In genomic region chr10:83359451-83359850, GRCm38 (mm10) we compare ENCODE assay signal across 8 mouse cellular contexts. TPM values are rescaled to one million over a fixed set of nuclear protein-coding genes. Genes with fewer than 3 reads are reported as not detected.
DNase-seq lines count a peak whose midpoint lies in the region; ATAC-seq and TF ChIP-seq lines count a peak whose summit lies in the region.

No protein-coding gene starts in this region.

- TF ChIP-seq CTCF in ES-Bruce4 (IDR thresholded peaks at IDR 0.05; ENCODE audit: low read depth, low read length) = no peak
- TF ChIP-seq CTCF in liver, postnatal 0 days (IDR thresholded peaks at IDR 0.05; ENCODE audit: low read depth) = no peak

- 0 out of 2 replicates have a peak overlapping the region, but pooled peaks have one; percentile 33 for H3K9ac ChIP-seq in ES-Bruce4 (ENCODE audit: low read depth, poor library complexity, severe bottlenecking)
- H3K9ac ChIP-seq in hindbrain, embryonic 15.5 days = peak overlapping the region; percentile 25; the same call in 1 of the 2 replicates
- H3K9ac ChIP-seq in liver, postnatal 0 days (replicated peaks) = no peak overlapping the region

- TF ChIP-seq POLR2A in ES-Bruce4 (IDR thresholded peaks at IDR 0.05; ENCODE audit: insufficient read depth, low read length) = no peak

- H3K27ac ChIP-seq in ES-Bruce4 (ENCODE audit: insufficient read depth, low read length) = no peak overlapping the region
- H3K27ac ChIP-seq in hindbrain, embryonic 15.5 days (replicated peaks) = peak overlapping the region; percentile 80
- peak overlapping the region; percentile 67 for H3K27ac ChIP-seq in liver, postnatal 0 days (ENCODE audit: low read depth)

- H3K4me3 ChIP-seq in erythroblast, embryonic 14.5 days (replicated peaks) = peak overlapping the region; percentile 96
- H3K4me3 ChIP-seq in ES-Bruce4 (ENCODE audit: low read depth, low read length) = no peak overlapping the region; the same call in 1 of the 2 replicates
- H3K4me3 ChIP-seq in hindbrain, embryonic 15.5 days = peak overlapping the region; percentile 70
- H3K4me3 ChIP-seq in liver, postnatal 0 days (ENCODE audit: low read depth, low read length) = peak overlapping the region; percentile 85

- DNase-seq in liver, postnatal 0 days = no peak
- no peak for DNase-seq in cerebellum, postnatal 36 days
- no peak for DNase-seq in adrenal gland, adult 8-10 months
- DNase-seq in retina, embryonic 14.5 days (ENCODE audit: low spot score) = no peak

- H3K27me3 ChIP-seq in erythroblast, embryonic 14.5 days (ENCODE audit: control insufficient read depth) = no peaks in the 10 kb centered on the region
- no peaks in the 10 kb centered on the region for H3K27me3 ChIP-seq in ES-Bruce4 (ENCODE audit: control insufficient read depth, insufficient read depth, low read length, poor library complexity, severe bottlenecking)
- H3K27me3 ChIP-seq in hindbrain, embryonic 15.5 days = no peaks in the 10 kb centered on the region
- H3K27me3 ChIP-seq in liver, postnatal 0 days (ENCODE audit: insufficient read depth, low read length) = no peaks in the 10 kb centered on the region

- peak overlapping the region; percentile 88 for H3K4me2 ChIP-seq in hindbrain, embryonic 15.5 days
- peak overlapping the region; percentile 85 for H3K4me2 ChIP-seq in liver, postnatal 0 days (ENCODE audit: low read depth, low read length)

- H3K36me3 ChIP-seq in erythroblast, embryonic 14.5 days (ENCODE audit: control insufficient read depth) = peaks cover 22% of the 10 kb centered on the region
- H3K36me3 ChIP-seq in ES-Bruce4 (ENCODE audit: control insufficient read depth, insufficient read depth, low read length, poor library complexity, severe bottlenecking) = peaks cover 20% of the 10 kb centered on the region
- H3K36me3 ChIP-seq in hindbrain, embryonic 15.5 days = peaks cover 19% of the 10 kb centered on the region
- peaks cover 11% of the 10 kb centered on the region for H3K36me3 ChIP-seq in liver, postnatal 0 days (replicated peaks; ENCODE audit: insufficient read depth, low read length)

- no peaks in the 10 kb centered on the region for H3K9me3 ChIP-seq in erythroblast, embryonic 14.5 days (ENCODE audit: control insufficient read depth, low read length)
- H3K9me3 ChIP-seq in ES-Bruce4 (replicated peaks; ENCODE audit: control insufficient read depth, insufficient read depth, low read length, poor library complexity, severe bottlenecking) = no peaks in the 10 kb centered on the region; the same call in 1 of the 2 replicates
- no peaks in the 10 kb centered on the region for H3K9me3 ChIP-seq in hindbrain, embryonic 15.5 days
- H3K9me3 ChIP-seq in liver, postnatal 0 days (ENCODE audit: low read length) = no peaks in the 10 kb centered on the region

- no peak for ATAC-seq in erythroblast, adult 5-6 weeks (replicated peaks; ENCODE audit: low FRiP score, poor library complexity, severe bottlenecking)
- no peak for ATAC-seq in hindbrain, embryonic 15.5 days (ENCODE audit: low FRiP score, low read depth)
- ATAC-seq in liver, postnatal 0 days = 0 out of 2 replicates have a peak, but pooled peaks have one; percentile 13

- H3K4me1 ChIP-seq in erythroblast, embryonic 14.5 days (ENCODE audit: control insufficient read depth) = peaks cover 42% of the 10 kb centered on the region
- H3K4me1 ChIP-seq in ES-Bruce4 (ENCODE audit: control insufficient read depth, insufficient read depth, low read length) = no peaks in the 10 kb centered on the region
- H3K4me1 ChIP-seq in hindbrain, embryonic 15.5 days (replicated peaks) = peaks cover 23% of the 10 kb centered on the region
- H3K4me1 ChIP-seq in liver, postnatal 0 days (ENCODE audit: insufficient read depth) = peaks cover 18% of the 10 kb centered on the region

- 87% methylated on average over 4 of the region's 4 CpGs for WGBS in hindbrain, embryonic 15.5 days
- WGBS in liver, postnatal 0 days (ENCODE audit: insufficient replicate concordance) = 59% methylated on average over 4 of the region's 4 CpGs

- no peak for TF ChIP-seq EP300 in ES-Bruce4 (IDR thresholded peaks at IDR 0.05; ENCODE audit: insufficient read depth, low read depth, low read length)
- TF ChIP-seq EP300 in liver, postnatal 0 days (IDR thresholded peaks at IDR 0.05; ENCODE audit: low read depth) = no peak

RNA-seq across cellular contexts. Expression of gene D10Wsu102e, which starts 0.6 kb away (rescaled TPM):
- 0.01 TPM in 2 replicates for polyA plus RNA-seq in erythroblast, embryonic 14.5 days (2012)
- 0.19 and 0.21 TPM in 2 replicates for total RNA-seq in erythroblast, adult 5-6 weeks (2015; ENCODE audit: low replicate concordance)
- 0.14 and 0.26 TPM in 2 replicates for total RNA-seq in erythroblast, adult 5-6 weeks (2017; ENCODE audit: low replicate concordance)
- 8.9 TPM in 2 replicates for polyA plus RNA-seq in ES-Bruce4 (2011; ENCODE audit: insufficient read depth, insufficient read length, low read depth, missing spikeins)
- 0.80 and 0.85 TPM in 2 replicates for polyA plus RNA-seq in hindbrain, embryonic 15.5 days (2015; fragmentation: Nextera tagmentation; extraction: Ambion mirVana)
- polyA plus RNA-seq in liver, postnatal 0 days (2015; fragmentation: Nextera tagmentation; extraction: Ambion mirVana) = 0.14 and 0.16 TPM in 2 replicates
- total RNA-seq in adrenal gland, adult 8-10 months (2022) = 1 to 10 TPM in 2 of 4 experiments, under 1 TPM in 2; 0.75 to 1.8 (median 1.0) TPM

RNA-seq across cellular contexts. Expression of gene Slc41a2, which starts 21.8 kb away (rescaled TPM):
- not detected in 2 replicates for polyA plus RNA-seq in erythroblast, embryonic 14.5 days (2012)
- 0.19 TPM in 1 of 2 replicates, not detected in the other for total RNA-seq in erythroblast, adult 5-6 weeks (2015; ENCODE audit: low replicate concordance)
- total RNA-seq in erythroblast, adult 5-6 weeks (2017; ENCODE audit: low replicate concordance) = 1.2 TPM in 1 of 2 replicates, not detected in the other
- polyA plus RNA-seq in ES-Bruce4 (2011; ENCODE audit: insufficient read depth, insufficient read length, low read depth, missing spikeins) = 0.67 TPM in 1 of 2 replicates, not detected in the other
- 10.7 and 12.4 TPM in 2 replicates for polyA plus RNA-seq in hindbrain, embryonic 15.5 days (2015; fragmentation: Nextera tagmentation; extraction: Ambion mirVana)
- 0.20 and 0.76 TPM in 2 replicates for polyA plus RNA-seq in liver, postnatal 0 days (2015; fragmentation: Nextera tagmentation; extraction: Ambion mirVana)
- total RNA-seq in adrenal gland, adult 8-10 months (2022) = 10 to 100 TPM in 1 of 4 experiments, 1 to 10 TPM in 3; 7.2 to 10.5 (median 9.4) TPM
